Mouse (Mus musculus): ENCODE measurements around the gene Kremen1. TPM values are rescaled to one million over a fixed set of nuclear protein-coding genes. Genes with fewer than 3 reads are reported as not detected.

The Kremen1 gene
- polyA plus RNA-seq, 2 experiments, result 0.47 to 0.95 TPM

DNA sequence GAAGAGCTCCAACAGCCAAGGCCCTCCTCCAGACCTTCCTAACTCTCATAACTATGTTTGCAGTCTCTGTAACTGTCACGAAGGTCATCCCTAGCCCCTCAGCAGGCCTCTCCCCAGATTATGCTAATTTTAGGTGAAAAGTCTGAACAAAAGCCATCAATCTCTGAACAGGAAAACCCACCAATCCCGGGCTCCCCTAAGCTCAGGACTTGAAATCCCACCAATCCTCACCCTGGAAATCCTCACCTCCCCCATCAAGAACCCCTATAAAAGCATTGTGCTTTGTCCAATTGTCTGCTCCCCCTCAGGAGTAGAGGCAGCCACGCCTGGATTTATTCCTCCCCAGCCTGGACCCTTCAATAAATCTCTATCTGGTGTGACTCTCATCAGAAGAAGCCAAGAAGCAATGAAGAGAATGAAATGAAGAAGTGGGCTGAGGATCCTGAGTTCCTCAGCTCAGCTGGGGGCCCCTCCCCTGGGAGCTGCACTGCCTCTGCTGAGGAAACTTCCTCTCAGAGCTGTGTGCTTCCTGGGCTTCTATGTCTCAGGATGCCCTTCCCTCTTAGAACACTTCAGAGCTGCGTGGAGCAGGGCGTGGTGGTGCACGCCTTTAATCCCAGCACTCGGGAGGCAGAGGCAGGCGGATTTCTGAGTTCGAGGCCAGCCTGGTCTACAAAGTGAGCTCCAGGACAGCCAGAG lies 11.3 kb upstream of the Kremen1 start:
- 44% methylated on average over 9 of the region's 9 CpGs for WGBS (ENCODE audit: insufficient replicate concordance)
- DNase-seq (ENCODE audit: low read depth in 3 of 3, low spot score in 3 of 3), result no peak
- Histone ChIP-seq H3K9me3 (ENCODE audit: control insufficient read depth, low read length) (no peaks in the 10 kb centered on the region), H3K27ac (no peak overlapping the region), H3K9ac (replicated peaks) (no peak overlapping the region), H3K4me3 (ENCODE audit: insufficient read depth in 1 of 2, low read depth in 2 of 2, low read length in 2 of 2) (no peak overlapping the region), H3K4me2 (ENCODE audit: low read depth) (no peak overlapping the region), H3K27me3 (ENCODE audit: control insufficient read depth, insufficient read depth, low read length) (no peaks in the 10 kb centered on the region), H3K4me1 (replicated peaks; ENCODE audit: control insufficient read depth in 2 of 2, insufficient read depth in 2 of 2, low read length in 1 of 2) (0 out of 4 replicates have a peak, but pooled peaks cover 0 to 2% of the 10 kb centered on the region in 2 experiments), H3K36me3 (replicated peaks; ENCODE audit: control insufficient read depth, insufficient read depth, low read depth) (no peaks in the 10 kb centered on the region)
- no peak for TF ChIP-seq CTCF (IDR thresholded peaks at IDR 0.05; ENCODE audit: low read depth)
- no peak for TF ChIP-seq EP300 (IDR thresholded peaks at IDR 0.05; ENCODE audit: low read depth)
- no peak for ATAC-seq (ENCODE audit: insufficient read depth)

DNA sequence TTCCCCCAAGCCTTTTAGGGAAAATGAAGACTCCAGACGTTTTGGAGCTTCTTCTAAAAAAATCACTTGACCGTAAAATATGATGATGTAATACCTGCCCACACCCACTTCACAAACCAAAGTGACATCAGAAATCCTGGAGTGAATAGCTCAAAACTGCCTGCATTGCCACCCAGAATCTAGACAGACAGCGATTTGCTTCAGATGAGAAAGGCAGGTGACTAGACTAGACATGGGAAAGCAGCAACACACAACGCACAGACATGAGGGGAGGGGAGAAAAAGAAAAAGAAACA lies 10.7 kb upstream of the Kremen1 start:
- H3K4me3 ChIP-seq (ENCODE audit: insufficient read depth in 1 of 2, low read depth in 2 of 2, low read length in 2 of 2), result no peak overlapping the region
- 0 out of 4 replicates have a peak, but pooled peaks cover 0 to 2% of the 10 kb centered on the region in 2 experiments for H3K4me1 ChIP-seq (replicated peaks; ENCODE audit: control insufficient read depth in 2 of 2, insufficient read depth in 2 of 2, low read length in 1 of 2)
- WGBS (ENCODE audit: insufficient replicate concordance), result 61% methylated on average over 4 of the region's 4 CpGs
- no peaks in the 10 kb centered on the region for H3K9me3 ChIP-seq (ENCODE audit: control insufficient read depth, low read length)
- TF ChIP-seq EP300 (IDR thresholded peaks at IDR 0.05; ENCODE audit: low read depth) (no peak), CTCF (IDR thresholded peaks at IDR 0.05; ENCODE audit: low read depth) (no peak)
- no peaks in the 10 kb centered on the region for H3K36me3 ChIP-seq (replicated peaks; ENCODE audit: control insufficient read depth, insufficient read depth, low read depth)
- H3K27ac ChIP-seq, result no peak overlapping the region
- H3K9ac ChIP-seq (replicated peaks), result no peak overlapping the region
- ATAC-seq (ENCODE audit: insufficient read depth) (no peak), DNase-seq (ENCODE audit: low read depth in 3 of 3, low spot score in 3 of 3) (no peak)
- no peaks in the 10 kb centered on the region for H3K27me3 ChIP-seq (ENCODE audit: control insufficient read depth, insufficient read depth, low read length)
- no peak overlapping the region for H3K4me2 ChIP-seq (ENCODE audit: low read depth)

DNA sequence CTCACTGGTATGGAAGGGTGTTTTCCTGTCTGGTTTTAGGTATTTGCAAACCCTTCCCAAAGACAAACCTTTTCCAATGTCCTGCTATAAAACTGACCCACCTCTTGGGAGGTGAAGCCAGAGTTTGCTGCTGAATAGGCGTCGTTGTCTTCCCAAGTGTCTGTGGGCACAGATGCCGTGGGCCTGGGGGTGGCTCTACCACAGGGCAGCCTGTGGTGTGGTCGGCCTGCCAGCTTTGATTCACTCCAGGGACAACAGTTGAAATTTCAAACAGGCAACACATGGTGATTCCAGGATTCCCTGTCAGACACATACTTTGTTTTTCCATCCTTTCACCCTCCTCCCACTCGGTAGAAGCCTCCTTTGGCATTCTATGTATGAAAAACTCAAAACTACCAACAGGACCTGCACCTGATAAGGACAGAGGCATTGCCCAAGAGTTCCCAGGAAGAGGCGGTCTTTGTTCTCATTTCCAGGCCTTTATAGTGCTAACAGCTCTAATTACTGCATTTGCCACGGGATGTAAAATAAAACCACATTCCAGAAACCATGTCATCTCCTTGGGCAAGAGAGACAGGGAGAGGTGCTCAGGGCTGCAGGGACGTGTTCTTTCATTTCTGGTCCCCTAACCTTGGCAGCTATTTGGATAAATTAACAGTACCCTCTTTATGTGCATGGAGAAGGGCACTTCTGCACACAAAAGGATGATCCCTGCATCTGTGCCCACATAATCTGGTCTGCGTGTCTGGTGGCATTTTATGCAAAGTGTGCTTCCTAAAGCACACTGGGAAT lies 10.1 kb upstream of the Kremen1 start:
- no peak overlapping the region for H3K4me2 ChIP-seq (ENCODE audit: low read depth)
- H3K27ac ChIP-seq, result no peak overlapping the region
- no peak overlapping the region for H3K4me3 ChIP-seq (ENCODE audit: insufficient read depth in 1 of 2, low read depth in 2 of 2, low read length in 2 of 2)
- no peak overlapping the region for H3K9ac ChIP-seq (replicated peaks)
- no peaks in the 10 kb centered on the region for H3K36me3 ChIP-seq (replicated peaks; ENCODE audit: control insufficient read depth, insufficient read depth, low read depth)
- no peak for TF ChIP-seq CTCF (IDR thresholded peaks at IDR 0.05; ENCODE audit: low read depth)
- no peak for TF ChIP-seq EP300 (IDR thresholded peaks at IDR 0.05; ENCODE audit: low read depth)
- WGBS (ENCODE audit: insufficient replicate concordance), result 55% methylated on average over 9 of the region's 9 CpGs
- ATAC-seq (ENCODE audit: insufficient read depth) (no peak), DNase-seq (ENCODE audit: low read depth in 3 of 3, low spot score in 3 of 3) (no peak)
- H3K9me3 ChIP-seq (ENCODE audit: control insufficient read depth, low read length), result no peaks in the 10 kb centered on the region
- H3K27me3 ChIP-seq (ENCODE audit: control insufficient read depth, insufficient read depth, low read length), result no peaks in the 10 kb centered on the region
- 0 out of 4 replicates have a peak, but pooled peaks cover 0 to 2% of the 10 kb centered on the region in 2 experiments for H3K4me1 ChIP-seq (replicated peaks; ENCODE audit: control insufficient read depth in 2 of 2, insufficient read depth in 2 of 2, low read length in 1 of 2)

GRCm38 (mm10) chr11:5269846-5270461 lies 8.6 kb upstream of the Kremen1 start:
- Histone ChIP-seq H3K4me2 (ENCODE audit: low read depth) (no peak overlapping the region), H3K4me1 (replicated peaks; ENCODE audit: control insufficient read depth in 2 of 2, insufficient read depth in 2 of 2, low read length in 1 of 2) (0 out of 4 replicates have a peak, but pooled peaks cover 0 to 2% of the 10 kb centered on the region in 2 experiments), H3K36me3 (replicated peaks; ENCODE audit: control insufficient read depth, insufficient read depth, low read depth) (no peaks in the 10 kb centered on the region), H3K27ac (no peak overlapping the region), H3K27me3 (ENCODE audit: control insufficient read depth, insufficient read depth, low read length) (no peaks in the 10 kb centered on the region), H3K9me3 (ENCODE audit: control insufficient read depth, low read length) (no peaks in the 10 kb centered on the region), H3K4me3 (ENCODE audit: insufficient read depth in 1 of 2, low read depth in 2 of 2, low read length in 2 of 2) (no peak overlapping the region), H3K9ac (replicated peaks) (no peak overlapping the region)
- 61% methylated on average over 8 of the region's 8 CpGs for WGBS (ENCODE audit: insufficient replicate concordance)
- DNase-seq (ENCODE audit: low read depth in 3 of 3, low spot score in 3 of 3) (no peak), ATAC-seq (ENCODE audit: insufficient read depth) (0 out of 2 replicates have a peak, but pooled peaks have one; percentile 26)
- TF ChIP-seq CTCF (IDR thresholded peaks at IDR 0.05; ENCODE audit: low read depth), result no peak
- TF ChIP-seq EP300 (IDR thresholded peaks at IDR 0.05; ENCODE audit: low read depth), result no peak

- Histone ChIP-seq H3K4me3 (ENCODE audit: insufficient read depth in 1 of 2, low read depth in 2 of 2, low read length in 2 of 2) (no peak overlapping the region), H3K36me3 (replicated peaks; ENCODE audit: control insufficient read depth, insufficient read depth, low read depth) (no peaks in the 10 kb centered on the region), H3K4me1 (replicated peaks; ENCODE audit: control insufficient read depth in 2 of 2, insufficient read depth in 2 of 2, low read length in 1 of 2) (peaks cover 2 to 5% of the 10 kb centered on the region in 2 experiments; a peak in 1 of 4 replicates), H3K27me3 (ENCODE audit: control insufficient read depth, insufficient read depth, low read length) (peaks cover 5% of the 10 kb centered on the region), H3K9ac (replicated peaks) (no peak overlapping the region), H3K4me2 (ENCODE audit: low read depth) (no peak overlapping the region), H3K27ac (no peak overlapping the region), H3K9me3 (ENCODE audit: control insufficient read depth, low read length) (no peaks in the 10 kb centered on the region)
- no peak for ATAC-seq (ENCODE audit: insufficient read depth)
- DNase-seq (ENCODE audit: low read depth in 3 of 3, low spot score in 3 of 3), result no peak
- no peak for TF ChIP-seq CTCF (IDR thresholded peaks at IDR 0.05; ENCODE audit: low read depth)
- WGBS (ENCODE audit: insufficient replicate concordance), result 68% methylated on average over 8 of the region's 8 CpGs
Measured at GRCm38 (mm10) chr11:5265764-5266163, 4.4 kb upstream of the Kremen1 start.
